Mouse (Mus musculus): Measurements from ENCODE around the gene Lypd4. TPM values are rescaled to one million over a fixed set of nuclear protein-coding genes. Genes with fewer than 3 reads are reported as not detected.
"Not testable (repeated sequence)": the region's sequence is repeated elsewhere in the genome, so short reads cannot be mapped to it uniquely, and the experiment has no call there.

The Lypd4 gene
- polyA plus RNA-seq, 1 experiment from 2014 or later = not detected

DNA sequence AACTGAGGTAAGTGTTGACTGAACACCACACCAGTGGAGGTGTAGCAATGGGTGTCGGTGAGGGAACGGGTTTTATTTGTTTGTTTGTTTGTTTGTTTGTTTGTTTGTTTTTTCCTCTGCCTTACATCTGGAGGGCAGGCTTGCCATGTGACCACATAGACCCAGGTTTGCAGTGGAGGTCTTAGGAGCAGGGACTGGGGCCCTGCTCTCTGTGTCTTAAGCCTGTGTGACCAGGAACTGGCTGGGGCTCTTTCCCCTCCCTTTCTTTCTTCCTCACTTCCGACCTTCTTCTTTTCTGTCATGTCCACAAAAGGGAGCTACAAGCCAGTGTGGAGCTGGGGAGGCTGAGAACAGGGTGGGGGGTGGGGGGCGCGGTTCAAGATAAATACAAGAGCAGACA lies 28.2 kb upstream of the Lypd4 start:
- H3K4me1 ChIP-seq = peaks cover 20% of the 10 kb centered on the region
- H3K27ac ChIP-seq = no peak overlapping the region
- H3K27me3 ChIP-seq (ENCODE audit: low read depth, poor library complexity, severe bottlenecking) = no peaks in the 10 kb centered on the region
- no peak for DNase-seq (ENCODE audit: low spot score)
- no peaks in the 10 kb centered on the region for H3K9me3 ChIP-seq (replicated peaks)
- H3K4me3 ChIP-seq = no peak overlapping the region
- WGBS = 91% methylated on average over 5 of the region's 5 CpGs
- H3K36me3 ChIP-seq = no peaks in the 10 kb centered on the region

DNA sequence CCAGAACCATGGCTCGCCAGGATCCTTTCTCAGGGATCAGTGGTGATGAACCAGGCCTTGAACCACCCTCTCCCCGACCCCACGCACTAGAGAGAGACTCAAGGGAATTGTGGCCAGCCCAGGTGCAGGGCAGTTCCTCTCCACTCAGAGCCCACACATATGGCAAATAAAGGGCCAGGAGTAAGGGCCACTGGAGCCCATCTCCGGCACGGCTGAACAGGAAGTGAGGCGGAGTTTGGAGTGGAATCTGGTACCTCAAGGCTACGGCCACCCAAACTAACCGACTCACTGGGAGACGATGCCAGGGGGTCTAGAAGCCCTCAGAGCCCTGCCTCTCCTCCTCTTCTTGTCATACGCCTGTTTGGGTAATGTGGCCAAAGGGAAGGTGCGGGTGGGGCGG lies 27.5 kb upstream of the Lypd4 start, which contains the start of gene Cd79a:
TSS of gene Cd79a (plus strand) at position 158 of the 400 bp plus-strand sequence.
- H3K4me3 ChIP-seq = no peak within 1 kb of the TSS
- no peaks in the 10 kb centered on the region for H3K9me3 ChIP-seq (replicated peaks)
- H3K27ac ChIP-seq = peak within 1 kb of the TSS; percentile 46
- no peaks in the 10 kb centered on the region for H3K36me3 ChIP-seq
- WGBS = 67% methylated on average over 12 of the region's 12 CpGs
- no peaks in the 10 kb centered on the region for H3K27me3 ChIP-seq (ENCODE audit: low read depth, poor library complexity, severe bottlenecking)
- DNase-seq (ENCODE audit: low spot score) = no peak
- H3K4me1 ChIP-seq = peaks cover 13% of the 10 kb centered on the region

DNA sequence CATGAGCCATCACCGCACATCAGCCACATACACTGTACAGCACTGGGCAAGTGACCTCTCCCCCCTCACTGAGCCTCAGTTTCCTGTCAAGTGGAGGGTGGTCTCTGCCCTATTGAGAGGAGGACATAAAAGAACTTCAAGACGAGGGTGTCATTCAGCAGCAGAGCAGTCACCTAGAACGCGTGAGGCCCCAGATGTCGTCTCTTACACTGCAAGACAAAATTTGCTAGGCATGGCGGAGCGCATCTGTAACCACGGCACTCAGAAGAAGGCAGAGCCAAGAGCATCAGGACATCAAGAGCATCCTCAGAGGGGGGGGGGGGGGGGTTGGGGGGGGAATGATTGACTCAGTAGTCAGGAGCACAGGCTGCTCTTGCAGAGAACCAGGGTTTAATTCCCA lies 26.5 kb upstream of the Lypd4 start:
- Histone ChIP-seq H3K27ac (no peak overlapping the region), H3K9me3 (replicated peaks) (no peaks in the 10 kb centered on the region), H3K27me3 (ENCODE audit: low read depth, poor library complexity, severe bottlenecking) (no peaks in the 10 kb centered on the region), H3K4me3 (no peak overlapping the region), H3K4me1 (peaks cover 7% of the 10 kb centered on the region; the same call in 1 of the 2 replicates), H3K36me3 (peaks cover 2% of the 10 kb centered on the region)
- no peak for DNase-seq (ENCODE audit: low spot score)
- WGBS = 84% methylated on average over 8 of the region's 8 CpGs

DNA sequence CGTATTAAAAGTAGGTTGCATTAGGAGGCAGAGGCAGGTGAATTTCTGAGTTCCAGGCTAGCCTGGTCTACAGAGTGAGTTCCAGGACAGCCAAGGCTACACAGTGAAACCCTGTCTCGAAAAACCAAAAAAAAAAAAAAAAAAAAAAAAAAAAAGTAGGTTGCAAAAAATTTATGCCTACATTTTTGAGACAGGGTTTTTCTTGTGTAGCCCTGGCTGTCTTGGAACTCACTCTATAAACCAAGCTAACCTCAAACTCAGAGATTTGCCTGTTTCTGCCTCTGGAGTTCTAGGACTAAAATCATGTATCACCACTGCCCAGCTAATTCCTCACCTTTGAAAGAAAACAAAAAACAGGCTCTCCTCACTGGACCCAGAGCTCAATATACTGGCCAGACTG lies 26.0 kb upstream of the Lypd4 start:
- WGBS = 93% methylated on average over 2 of the region's 2 CpGs
- not testable (repeated sequence) for H3K4me3 ChIP-seq; H3K27me3 ChIP-seq (ENCODE audit: low read depth, poor library complexity, severe bottlenecking); H3K4me1 ChIP-seq; H3K36me3 ChIP-seq; DNase-seq (ENCODE audit: low spot score); H3K9me3 ChIP-seq (replicated peaks); H3K27ac ChIP-seq

DNA sequence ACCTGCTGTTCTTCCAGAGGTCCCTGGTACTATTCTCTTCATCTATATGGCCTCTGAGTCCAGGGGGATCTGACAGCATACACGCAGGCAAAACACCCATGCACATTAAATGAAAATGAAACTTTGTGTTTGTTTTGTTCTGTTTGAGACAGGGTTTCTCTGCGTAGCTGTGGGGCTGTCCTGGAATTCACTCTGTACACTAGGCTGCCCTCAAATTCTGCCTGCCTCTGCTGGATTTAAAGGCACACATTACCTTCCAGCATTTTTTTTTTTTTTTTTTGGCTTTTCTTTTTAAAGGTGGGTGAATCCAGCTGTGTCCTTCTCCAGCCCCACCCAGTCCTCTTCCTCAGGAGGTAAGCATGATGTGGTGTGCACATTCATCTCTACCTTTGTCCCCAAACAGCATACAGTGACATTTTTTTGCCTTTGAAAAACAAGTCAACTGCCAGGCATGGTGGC lies 22.4 kb upstream of the Lypd4 start:
- 74% methylated on average over 2 of the region's 2 CpGs for WGBS
- H3K27ac ChIP-seq = no peak overlapping the region
- no peak overlapping the region for H3K4me3 ChIP-seq
- H3K9me3 ChIP-seq (replicated peaks) = no peaks in the 10 kb centered on the region
- no peak for DNase-seq (ENCODE audit: low spot score)
- no peaks in the 10 kb centered on the region for H3K27me3 ChIP-seq (ENCODE audit: low read depth, poor library complexity, severe bottlenecking)
- peaks cover 14% of the 10 kb centered on the region for H3K4me1 ChIP-seq
- peaks cover 43% of the 10 kb centered on the region for H3K36me3 ChIP-seq

DNA sequence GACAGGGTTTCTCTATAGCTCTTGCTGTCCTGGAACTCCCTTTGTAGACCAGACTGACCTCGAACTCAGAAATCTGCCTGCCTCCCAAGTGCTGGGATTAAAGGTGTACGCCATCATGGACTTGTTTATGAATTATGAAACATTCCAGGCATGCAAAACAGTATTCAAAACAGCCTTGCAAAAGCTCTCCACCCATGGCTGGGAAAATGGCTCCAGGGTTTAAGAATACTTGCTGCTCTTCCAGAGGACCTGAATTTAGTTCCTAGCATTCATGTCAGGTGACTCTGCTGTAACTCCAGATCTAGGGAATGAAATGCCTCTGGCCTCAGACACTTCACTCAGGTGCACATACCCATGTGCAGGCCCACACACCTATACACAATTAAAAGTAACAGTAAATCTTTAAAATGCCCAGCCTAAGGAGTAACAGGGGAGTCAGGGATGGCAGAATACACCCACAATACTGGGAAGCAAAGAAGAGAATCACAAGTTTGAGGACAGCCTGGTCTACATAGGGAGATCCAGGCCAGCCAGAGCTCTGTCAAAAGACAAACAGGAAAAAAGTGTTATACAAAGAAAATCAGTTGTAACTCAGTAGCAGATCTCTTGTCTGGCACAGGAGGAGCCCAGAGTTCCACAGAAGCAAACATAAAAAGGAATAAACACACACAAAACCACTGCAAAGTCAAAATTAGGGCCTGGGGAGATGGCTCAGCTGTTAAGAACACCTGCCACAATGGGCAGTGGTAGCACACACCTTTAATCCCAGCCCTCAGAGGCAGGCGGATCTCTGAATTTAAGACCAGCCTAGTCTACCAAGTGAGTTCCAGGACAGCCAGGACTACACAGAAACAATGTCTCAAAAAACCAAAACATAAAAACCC lies 21.7 kb upstream of the Lypd4 start:
- H3K4me3 ChIP-seq = no peak overlapping the region

DNA sequence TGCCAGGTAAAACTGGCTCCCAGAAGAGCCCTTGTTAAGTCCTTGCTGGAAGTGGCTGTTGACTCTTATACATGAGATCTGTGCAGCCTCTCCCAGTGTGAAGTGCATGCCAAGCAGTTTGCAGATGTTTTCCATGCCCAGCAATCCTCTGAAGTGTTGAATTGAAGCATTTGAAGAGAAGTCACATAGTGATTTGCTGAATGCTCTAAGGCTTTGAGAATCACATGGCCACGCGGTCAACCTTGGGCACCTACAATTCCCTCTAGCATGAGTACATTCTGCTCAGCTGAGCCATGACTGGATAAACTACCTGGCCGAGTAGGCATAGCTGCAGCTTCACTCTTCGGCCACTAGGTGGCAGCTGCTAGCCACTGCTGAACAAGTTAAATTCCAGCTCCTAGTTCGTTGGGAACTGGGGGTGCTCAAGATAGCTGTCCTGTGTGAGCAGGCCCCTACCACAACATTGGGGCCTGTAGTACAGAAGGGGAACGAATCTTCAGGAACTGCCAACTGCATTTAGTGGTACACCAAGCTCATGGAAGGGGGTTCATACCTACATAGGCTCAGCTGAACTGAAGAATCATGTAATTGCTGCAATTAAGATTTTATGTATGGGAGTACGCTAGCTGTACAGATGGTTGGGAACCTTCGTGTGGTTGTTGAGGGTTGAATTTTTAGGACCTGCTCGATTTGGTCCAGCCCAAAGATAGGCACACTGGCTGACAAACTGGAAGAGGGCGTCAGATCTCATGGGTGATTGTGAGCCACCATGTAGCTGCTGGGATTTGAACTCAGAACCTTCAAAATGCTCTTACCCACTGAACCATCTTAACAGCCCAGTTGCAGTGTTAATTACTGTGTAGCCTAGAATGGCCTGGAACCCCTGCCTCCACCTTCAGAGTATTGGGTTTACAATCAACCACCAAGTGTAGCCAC lies 20.8 kb upstream of the Lypd4 start:
- Histone ChIP-seq H3K4me1 (peaks cover 29% of the 10 kb centered on the region), H3K36me3 (peaks cover 59% of the 10 kb centered on the region), H3K27me3 (ENCODE audit: low read depth, poor library complexity, severe bottlenecking) (no peaks in the 10 kb centered on the region), H3K4me3 (no peak overlapping the region), H3K9me3 (replicated peaks) (no peaks in the 10 kb centered on the region), H3K27ac (no peak overlapping the region)
- peak; percentile 79 for DNase-seq (ENCODE audit: low spot score)
- WGBS = 32% methylated on average over 10 of the region's 10 CpGs

More for the DNA sequence above, 21.7 kb upstream of the Lypd4 start:
- Histone ChIP-seq H3K27me3 (ENCODE audit: low read depth, poor library complexity, severe bottlenecking) (no peaks in the 10 kb centered on the region), H3K36me3 (peaks cover 50% of the 10 kb centered on the region), H3K27ac (no peak overlapping the region), H3K9me3 (replicated peaks) (no peaks in the 10 kb centered on the region), H3K4me1 (peaks cover 20% of the 10 kb centered on the region)
- DNase-seq (ENCODE audit: low spot score) = no peak
- 76% methylated on average over 3 of the region's 3 CpGs for WGBS

DNA sequence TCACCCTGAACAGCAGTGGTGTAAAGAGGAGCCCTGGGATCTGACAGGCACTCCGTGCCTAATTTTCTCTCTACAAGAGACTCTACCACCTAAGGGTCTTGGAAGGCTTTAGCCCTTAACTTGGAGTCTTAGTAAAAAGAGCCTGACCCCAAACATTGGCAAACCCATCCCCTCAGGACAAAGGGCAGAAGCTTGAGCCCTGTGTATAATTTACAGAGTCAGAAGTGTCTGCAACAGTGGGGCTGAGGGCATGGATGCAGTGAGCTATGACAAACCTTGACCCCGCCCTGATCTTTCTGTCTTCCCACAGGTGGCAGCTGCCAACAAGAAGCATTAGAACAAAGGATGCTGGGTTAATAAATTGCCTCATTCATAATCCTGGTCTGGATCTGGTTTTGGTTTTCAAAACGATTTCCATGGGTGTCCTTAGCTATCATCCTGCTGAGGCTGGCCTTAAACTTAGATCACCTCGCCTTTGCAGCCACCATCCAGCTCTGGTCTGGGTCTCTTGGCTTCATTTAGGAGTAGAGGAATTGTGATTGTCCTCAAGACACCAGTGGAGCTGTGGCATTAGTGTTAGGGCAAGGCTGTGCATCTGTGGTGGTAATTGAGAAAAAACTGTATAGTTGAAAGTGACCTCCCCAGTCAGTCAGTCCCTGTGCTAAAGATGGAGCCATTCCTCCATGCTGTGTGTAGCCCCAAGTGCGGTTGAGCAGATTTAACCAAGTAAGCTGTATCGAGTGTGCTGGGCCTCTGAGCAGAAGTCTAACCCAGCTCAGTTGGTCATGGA lies 19.9 kb upstream of the Lypd4 start:
- Histone ChIP-seq H3K4me3 (no peak overlapping the region), H3K27me3 (ENCODE audit: low read depth, poor library complexity, severe bottlenecking) (no peaks in the 10 kb centered on the region), H3K9me3 (replicated peaks) (no peaks in the 10 kb centered on the region), H3K4me1 (peaks cover 31% of the 10 kb centered on the region), H3K36me3 (peaks cover 62% of the 10 kb centered on the region), H3K27ac (no peak overlapping the region)
- WGBS = 83% methylated on average over 6 of the region's 6 CpGs
- DNase-seq (ENCODE audit: low spot score) = no peak

DNA sequence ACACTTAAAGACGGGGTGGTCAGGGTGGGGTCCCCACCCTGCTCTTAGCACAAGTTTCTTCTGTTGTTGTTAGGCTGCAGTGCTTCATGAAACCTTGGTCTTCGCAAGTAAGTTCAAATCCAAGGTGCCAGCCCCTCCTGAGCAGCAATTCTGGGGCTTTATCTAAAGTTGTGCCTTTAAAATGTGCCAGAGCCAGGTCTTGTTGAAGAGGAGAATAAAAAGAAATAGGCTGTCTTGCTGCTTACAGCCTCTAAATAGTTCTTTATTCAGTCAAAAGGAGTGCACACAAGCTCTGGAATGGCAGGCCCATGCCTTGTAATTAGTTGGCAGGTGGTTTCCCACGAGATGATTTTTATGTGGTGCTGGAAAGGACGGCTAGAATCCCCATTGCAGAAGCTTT lies 17.4 kb upstream of the Lypd4 start:
- Histone ChIP-seq H3K36me3 (peaks cover 62% of the 10 kb centered on the region), H3K27me3 (ENCODE audit: low read depth, poor library complexity, severe bottlenecking) (no peaks in the 10 kb centered on the region), H3K4me1 (peaks cover 31% of the 10 kb centered on the region), H3K4me3 (peak overlapping the region; percentile 99; the same call in 1 of the 2 replicates), H3K27ac (no peak overlapping the region), H3K9me3 (replicated peaks) (no peaks in the 10 kb centered on the region)
- 79% methylated on average over 4 of the region's 4 CpGs for WGBS
- no peak for DNase-seq (ENCODE audit: low spot score)

DNA sequence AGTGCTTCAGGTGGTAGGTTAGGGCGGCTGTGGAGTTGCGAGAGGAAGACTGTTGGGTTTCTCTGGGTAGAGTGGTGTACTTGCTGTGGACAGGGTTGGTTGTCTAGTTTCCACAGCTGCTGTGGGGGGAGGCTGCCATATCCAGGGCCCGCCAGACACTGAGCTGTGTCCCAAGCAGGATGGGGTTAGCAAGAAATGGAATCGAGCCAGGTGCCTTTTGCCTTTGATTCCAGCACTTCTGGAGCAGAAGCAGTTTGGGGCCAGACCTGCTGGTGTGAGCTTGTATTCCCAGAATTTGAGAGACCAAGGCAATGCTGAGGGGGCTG lies 16.5 kb upstream of the Lypd4 start:
- peaks cover 60% of the 10 kb centered on the region for H3K36me3 ChIP-seq
- peak overlapping the region; percentile 99 for H3K27ac ChIP-seq
- no peak for DNase-seq (ENCODE audit: low spot score)
- no peaks in the 10 kb centered on the region for H3K9me3 ChIP-seq (replicated peaks)
- H3K4me1 ChIP-seq = peaks cover 31% of the 10 kb centered on the region
- 84% methylated on average over 4 of the region's 4 CpGs for WGBS
- peak overlapping the region; percentile 99 for H3K4me3 ChIP-seq
- H3K27me3 ChIP-seq (ENCODE audit: low read depth, poor library complexity, severe bottlenecking) = no peaks in the 10 kb centered on the region

DNA sequence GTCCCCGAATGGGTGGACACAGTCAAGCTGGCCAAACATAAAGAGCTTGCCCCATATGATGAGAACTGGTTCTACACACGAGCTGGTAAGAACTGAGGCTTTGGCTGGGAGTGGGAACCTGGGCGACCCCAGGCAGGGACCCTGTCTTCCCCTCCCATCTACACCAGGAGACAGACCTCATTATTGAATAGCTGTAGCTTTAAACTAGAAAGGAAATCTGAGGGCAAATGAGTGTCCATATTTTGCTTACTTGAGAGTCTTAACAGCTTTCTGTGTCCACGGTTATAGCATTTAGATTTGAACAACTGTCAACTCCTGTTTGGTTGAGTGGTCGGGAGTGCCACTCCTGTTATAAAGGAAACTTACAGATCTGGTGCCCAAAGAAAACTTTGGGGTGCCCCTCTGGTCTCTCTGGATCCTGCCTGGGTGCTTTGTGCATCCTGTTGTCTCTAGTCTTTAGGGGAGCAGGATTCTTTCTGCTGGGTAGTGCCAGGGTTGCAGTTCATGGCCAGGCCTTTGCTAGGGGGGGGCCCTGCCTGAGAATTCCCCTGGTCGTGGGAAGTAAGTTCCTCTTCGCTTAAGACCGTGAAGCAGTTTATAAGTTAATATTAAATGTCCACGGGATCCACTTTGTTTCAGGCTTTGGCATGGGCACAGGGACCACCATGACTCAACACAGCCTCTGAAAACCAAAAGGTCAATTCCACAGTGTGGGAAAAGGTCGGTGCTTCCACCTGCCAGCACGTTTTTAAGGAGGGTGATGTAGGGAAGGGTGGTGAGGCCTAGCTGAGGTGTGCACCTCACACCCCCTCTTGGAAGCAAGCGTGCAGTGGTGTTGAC lies 15.9 kb upstream of the Lypd4 start:
- Histone ChIP-seq H3K9me3 (replicated peaks) (no peaks in the 10 kb centered on the region), H3K27ac (peak overlapping the region; percentile 99), H3K4me3 (peak overlapping the region; percentile 99), H3K4me1 (peaks cover 31% of the 10 kb centered on the region), H3K36me3 (peaks cover 55% of the 10 kb centered on the region), H3K27me3 (ENCODE audit: low read depth, poor library complexity, severe bottlenecking) (no peaks in the 10 kb centered on the region)
- no peak for DNase-seq (ENCODE audit: low spot score)
- 51% methylated on average over 12 of the region's 12 CpGs for WGBS
